Mouse (Mus musculus) stomach, embryonic 14.5 days (tissue): ENCODE measurements around the gene Asb11. TPM values are rescaled to one million over a fixed set of nuclear protein-coding genes. Genes with fewer than 3 reads are reported as not detected.

Experiments
- polyA plus RNA-seq: library from polyadenylated mRNA; unstranded; fragments of >200 nt; fragmentation: Nextera tagmentation; extraction: Ambion mirVana; gene quantifications from 2 replicates; pipeline ENCODE4 v1.2.1, GENCODE M21; 2014

Asb11 gene
- polyA plus RNA-seq, 1 experiment from 2014 or later, result not detected

Other genes with a start within 250 kb of the Asb11 start
- 0.26 and 0.43 TPM in 2 replicates for gene Bmx, start 178.8 kb upstream of the Asb11 start, polyA plus RNA-seq
- gene Pir, start 167.6 kb upstream of the Asb11 start, polyA plus RNA-seq, result 11.9 and 12.4 TPM in 2 replicates
- gene Vegfd, start 63.6 kb upstream of the Asb11 start, polyA plus RNA-seq, result 3.8 and 5.2 TPM in 2 replicates
- 11.7 and 12.0 TPM in 2 replicates for gene Piga, start 17.2 kb upstream of the Asb11 start, polyA plus RNA-seq
- not detected in 2 replicates for gene Asb9, start 69.3 kb downstream of the Asb11 start, polyA plus RNA-seq